Comparison of ENCODE assay signal across 8 mouse cellular contexts in the genomic region with DNA sequence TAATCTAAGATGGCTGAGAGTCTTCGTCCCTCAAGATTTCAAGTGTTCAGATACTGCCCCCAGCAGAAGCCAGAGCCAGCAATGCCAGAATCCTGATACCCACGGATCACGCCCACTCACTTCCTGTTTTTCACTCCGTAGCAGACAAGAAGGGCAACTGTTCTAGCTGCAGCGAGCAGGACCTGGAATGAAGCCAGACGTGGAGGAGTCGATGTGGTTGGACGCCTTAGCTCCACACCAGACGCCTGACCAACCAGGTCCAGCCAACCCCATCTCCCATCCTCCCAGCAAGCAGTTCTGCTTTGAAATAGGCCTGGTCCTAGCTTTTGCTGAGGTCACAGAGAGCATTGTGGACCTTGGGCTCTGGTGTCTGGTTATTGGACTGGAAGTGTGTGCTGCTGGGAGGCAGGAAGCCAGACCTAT. TPM values are rescaled to one million over a fixed set of nuclear protein-coding genes. Genes with fewer than 3 reads are reported as not detected.
DNase-seq lines count a peak whose midpoint lies in the region; ATAC-seq and TF ChIP-seq lines count a peak whose summit lies in the region.

No protein-coding gene starts in this region.

- 42% methylated on average over 9 of the region's 9 CpGs for WGBS in heart, embryonic 14.5 days
- 12% methylated on average over 9 of the region's 9 CpGs for WGBS in lung, adult 2 months

- no peaks in the 10 kb centered on the region for H3K27me3 ChIP-seq in heart, embryonic 14.5 days (ENCODE audit: control insufficient read depth, insufficient read depth, low read length)

- DNase-seq in adrenal gland, postnatal 25 days = peak; percentile 32
- peak; percentile 66 to 77 for DNase-seq in kidney, postnatal 36 days
- peak; percentile 31 for DNase-seq in lung, adult 2 months
- DNase-seq in spleen, postnatal 36 days (ENCODE audit: low spot score in 2 of 2) = peak; percentile 77 to 80
- DNase-seq in cerebellum, adult 8-10 months = no peak
- DNase-seq in embryo, embryonic 10.5 days (ENCODE audit: low spot score) = no peak

- peak; percentile 75 for ATAC-seq in CD4-positive, CD25-positive, alpha-beta regulatory T cell, adult 4 months
- ATAC-seq in heart, embryonic 14.5 days (ENCODE audit: insufficient number of reproducible peaks, insufficient read depth, low FRiP score, low read depth) = peak; percentile 83

- no peak for TF ChIP-seq POLR2A in lung, adult 2 months (IDR thresholded peaks at IDR 0.05; ENCODE audit: borderline replicate concordance, extremely low read depth, low read depth, low read length)

- H3K4me3 ChIP-seq in heart, embryonic 14.5 days (ENCODE audit: control insufficient read depth in 1 of 2, insufficient read depth in 1 of 2, low read depth in 1 of 2, low read length in 2 of 2) = no peak overlapping the region
- H3K4me3 ChIP-seq in lung, adult 2 months (replicated peaks; ENCODE audit: extremely low read depth, low read depth, low read length) = no peak overlapping the region

- TF ChIP-seq CTCF in lung, adult 2 months (IDR thresholded peaks at IDR 0.05; ENCODE audit: insufficient read depth, low read length) = no peak

- no peak overlapping the region for H3K4me2 ChIP-seq in heart, embryonic 14.5 days (ENCODE audit: low read length)

- H3K9me3 ChIP-seq in heart, embryonic 14.5 days (ENCODE audit: control insufficient read depth, low read length) = peaks cover 16% of the 10 kb centered on the region

- H3K27ac ChIP-seq in heart, embryonic 14.5 days (replicated peaks in 1 of 2; ENCODE audit: control insufficient read depth in 1 of 2, insufficient read depth in 1 of 2, low read depth in 2 of 2, low read length in 2 of 2) = peak overlapping the region in 1 of 2 experiments; percentile 35; a peak in 3 of 4 replicates

- no peak overlapping the region for H3K9ac ChIP-seq in heart, embryonic 14.5 days (ENCODE audit: low read length)

- H3K4me1 ChIP-seq in heart, embryonic 14.5 days (ENCODE audit: control insufficient read depth in 2 of 2, insufficient read depth in 2 of 2, low read length in 2 of 2) = peaks cover 0 to 3% of the 10 kb centered on the region in 2 experiments; a peak in 1 of 4 replicates
- H3K4me1 ChIP-seq in lung, adult 2 months (ENCODE audit: control insufficient read depth, insufficient read depth, low read length) = peaks cover 6% of the 10 kb centered on the region

- no peaks in the 10 kb centered on the region for H3K36me3 ChIP-seq in heart, embryonic 14.5 days (ENCODE audit: control insufficient read depth, insufficient read depth, low read length)

RNA-seq across cellular contexts. Expression of a gene that starts 33.9 kb away (rescaled TPM):
- 1 to 10 TPM; 1.1 to 1.7 TPM for polyA plus RNA-seq in CD4-positive, CD25-positive, alpha-beta regulatory T cell, adult 4 months (2017; shearing (Covaris generic))
- not detected in 2 replicates for total RNA-seq in adrenal gland, postnatal 25 days (2021)
- polyA plus RNA-seq in heart, embryonic 14.5 days (2014; fragmentation: Nextera tagmentation; extraction: Ambion mirVana) = not detected in 2 replicates
- polyA plus RNA-seq in lung, adult 2 months (2012; rRNA removed) = 0.11 TPM in 1 of 2 replicates, not detected in the other

RNA-seq across cellular contexts. Expression of a gene that starts 56.7 kb away (rescaled TPM):
- 100 to 1,000 TPM in 1 of 2 experiments, 10 to 100 TPM in 1; 96.5 to 115 TPM for polyA plus RNA-seq in CD4-positive, CD25-positive, alpha-beta regulatory T cell, adult 4 months (2017; shearing (Covaris generic))
- total RNA-seq in adrenal gland, postnatal 25 days (2021) = 84.0 and 117 TPM in 2 replicates
- 40.8 and 47.0 TPM in 2 replicates for polyA plus RNA-seq in heart, embryonic 14.5 days (2014; fragmentation: Nextera tagmentation; extraction: Ambion mirVana)
- 24.8 and 28.3 TPM in 2 replicates for polyA plus RNA-seq in lung, adult 2 months (2012; rRNA removed)

Comparison
In these comparisons a context has a peak if more than half of its experiments do, and no peak if none do; other contexts are left out.
1. DNase-seq: peak in adrenal gland, postnatal 25 days (single experiment), kidney, postnatal 36 days (2 of 2), lung, adult 2 months (single experiment) and spleen, postnatal 36 days (2 of 2); none in cerebellum, adult 8-10 months (single experiment) and embryo, embryonic 10.5 days (single experiment).